Comparison of ENCODE assay signal across 21 mouse cellular contexts in the genomic region with DNA sequence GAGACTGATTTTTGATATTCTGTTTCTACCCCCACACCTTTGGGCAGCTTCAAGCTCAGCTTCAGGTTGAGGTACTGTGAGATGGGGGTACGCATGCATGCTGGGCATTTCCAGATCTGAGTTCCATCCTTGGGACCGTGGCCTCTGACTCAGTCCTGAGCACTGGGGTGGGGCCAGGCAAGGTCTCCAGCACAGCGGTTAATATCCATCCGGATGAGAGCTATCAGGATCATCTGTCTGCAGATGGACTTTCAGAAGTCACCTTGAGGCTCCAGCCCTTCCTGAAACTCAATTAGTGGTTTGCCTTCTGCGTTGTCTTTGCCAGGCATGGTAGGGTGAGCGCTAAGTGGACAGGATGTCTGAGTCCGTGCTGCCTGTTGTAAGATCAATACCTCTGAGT. TPM values are rescaled to one million over a fixed set of nuclear protein-coding genes. Genes with fewer than 3 reads are reported as not detected.
A peak's percentile ranks its signal among the peaks of the same experiment; 100 is the strongest.
DNase-seq lines count a peak whose midpoint lies in the region; ATAC-seq and TF ChIP-seq lines count a peak whose summit lies in the region.
"Had no signal": no experiment of that assay in that cellular context is flagged by ENCODE, and none has a peak within 500 bp of the region (broad histone marks: within the 10 kb centered on the region; RNA-seq: fewer than 3 reads in every experiment).

No protein-coding gene starts in this region.

- no peak overlapping the region for H3K27ac ChIP-seq in liver, postnatal 0 days (ENCODE audit: low read depth)
- no peak overlapping the region for H3K27ac ChIP-seq in forebrain, embryonic 13.5 days
- H3K27ac ChIP-seq: embryonic facial prominence, embryonic 13.5 days; embryonic facial prominence, embryonic 15.5 days had no signal

- H3K4me3 ChIP-seq in liver, postnatal 0 days (ENCODE audit: low read depth, low read length): no peak overlapping the region
- H3K4me3 ChIP-seq in forebrain, embryonic 13.5 days: no peak overlapping the region
- H3K4me3 ChIP-seq: embryonic facial prominence, embryonic 13.5 days; embryonic facial prominence, embryonic 15.5 days had no signal

- H3K9ac ChIP-seq in liver, postnatal 0 days (replicated peaks): no peak overlapping the region
- no peak overlapping the region for H3K9ac ChIP-seq in forebrain, embryonic 13.5 days
- H3K9ac ChIP-seq: embryonic facial prominence, embryonic 13.5 days; embryonic facial prominence, embryonic 15.5 days had no signal

- peak; percentile 59 for DNase-seq in adrenal gland, adult 2 months
- no peak for DNase-seq in adrenal gland, postnatal 4 days (ENCODE audit: low spot score in 2 of 2)
- DNase-seq in MN1 (ENCODE audit: low spot score): peak; percentile 61
- DNase-seq in adrenal gland, postnatal 10 days: peak; percentile 23
- DNase-seq in adrenal gland, postnatal 25 days: peak; percentile 13
- DNase-seq in liver, postnatal 0 days: no peak
- no peak for DNase-seq in embryo, embryonic 9.5 days (ENCODE audit: extremely low spot score)
- DNase-seq: B cell, adult 2 months; cerebellum, adult 11-12 months; cerebellum, adult 2 months; cerebellum, adult 9-10 months; cerebellum, postnatal 10 days; cerebellum, postnatal 25 days had no signal

- no peak overlapping the region for H3K4me2 ChIP-seq in liver, postnatal 0 days (ENCODE audit: low read depth, low read length)
- no peak overlapping the region for H3K4me2 ChIP-seq in forebrain, embryonic 13.5 days
- H3K4me2 ChIP-seq: embryonic facial prominence, embryonic 13.5 days; embryonic facial prominence, embryonic 15.5 days had no signal

- H3K27me3 ChIP-seq in liver, postnatal 0 days (ENCODE audit: insufficient read depth, low read length): no peaks in the 10 kb centered on the region
- H3K27me3 ChIP-seq in forebrain, embryonic 13.5 days: no peaks in the 10 kb centered on the region
- H3K27me3 ChIP-seq: CH12.LX; embryonic facial prominence, embryonic 13.5 days; embryonic facial prominence, embryonic 15.5 days had no signal

- peaks cover 2% of the 10 kb centered on the region; the same call in 1 of the 2 replicates for H3K9me3 ChIP-seq in liver, postnatal 0 days (ENCODE audit: low read length)
- no peaks in the 10 kb centered on the region for H3K9me3 ChIP-seq in forebrain, embryonic 13.5 days (replicated peaks)
- H3K9me3 ChIP-seq: embryonic facial prominence, embryonic 13.5 days; embryonic facial prominence, embryonic 15.5 days had no signal

- ATAC-seq in liver, postnatal 0 days: no peak
- no peak for ATAC-seq in forebrain, embryonic 13.5 days
- ATAC-seq: CD4-positive, CD25-positive, alpha-beta regulatory T cell, adult 4 months; forebrain, embryonic 14.5 days; forebrain, embryonic 16.5 days had no signal

- H3K36me3 ChIP-seq in liver, postnatal 0 days (replicated peaks; ENCODE audit: insufficient read depth, low read length): no peaks in the 10 kb centered on the region
- no peaks in the 10 kb centered on the region for H3K36me3 ChIP-seq in forebrain, embryonic 13.5 days (ENCODE audit: poor library complexity, severe bottlenecking)
- H3K36me3 ChIP-seq: embryonic facial prominence, embryonic 13.5 days; embryonic facial prominence, embryonic 15.5 days; G1E had no signal

- TF ChIP-seq EP300 in liver, postnatal 0 days (IDR thresholded peaks at IDR 0.05; ENCODE audit: low read depth): no peak

- 79% methylated on average over 7 of the region's 7 CpGs for WGBS in liver, postnatal 0 days (ENCODE audit: insufficient replicate concordance)
- WGBS in forebrain, embryonic 13.5 days: 93% methylated on average over 7 of the region's 7 CpGs

- no peaks in the 10 kb centered on the region for H3K4me1 ChIP-seq in liver, postnatal 0 days (ENCODE audit: insufficient read depth)
- no peaks in the 10 kb centered on the region for H3K4me1 ChIP-seq in forebrain, embryonic 13.5 days
- H3K4me1 ChIP-seq: embryonic facial prominence, embryonic 13.5 days; embryonic facial prominence, embryonic 15.5 days had no signal

- no peak for TF ChIP-seq CTCF in liver, postnatal 0 days (IDR thresholded peaks at IDR 0.05; ENCODE audit: low read depth)

RNA-seq across cellular contexts. Expression of gene Rps27rt, which starts 37.6 kb away (rescaled TPM):
- total RNA-seq in adrenal gland, adult 2 months (2021): 10 to 100 TPM; 29.7 to 63.5 TPM
- 2.0 and 2.8 TPM in 2 replicates for polyA plus RNA-seq in adrenal gland, adult 2 months (2012; rRNA removed)
- 100 to 1,000 TPM; 126 to 158 TPM for total RNA-seq in adrenal gland, postnatal 4 days (2021)
- 10 to 100 TPM; 43.0 to 65.9 TPM for total RNA-seq in adrenal gland, postnatal 10 days (2021)
- total RNA-seq in adrenal gland, postnatal 25 days (2021): 41.2 and 182 TPM in 2 replicates
- 300 and 353 TPM in 2 replicates for polyA plus RNA-seq in liver, postnatal 0 days (2015; fragmentation: Nextera tagmentation; extraction: Ambion mirVana)
- polyA plus RNA-seq in forebrain, embryonic 13.5 days (2015; fragmentation: Nextera tagmentation; extraction: Ambion mirVana): 296 and 413 TPM in 2 replicates

RNA-seq across cellular contexts. Expression of gene Osbpl10, which starts 41.8 kb away (rescaled TPM):
- total RNA-seq in adrenal gland, adult 2 months (2021): 1 to 10 TPM; 4.4 to 6.2 TPM
- polyA plus RNA-seq in adrenal gland, adult 2 months (2012; rRNA removed): 2.6 and 3.3 TPM in 2 replicates
- total RNA-seq in adrenal gland, postnatal 4 days (2021): 10 to 100 TPM; 14.9 to 15.5 TPM
- total RNA-seq in adrenal gland, postnatal 10 days (2021): 1 to 10 TPM; 8.1 to 8.5 TPM
- total RNA-seq in adrenal gland, postnatal 25 days (2021): 5.3 and 7.7 TPM in 2 replicates
- polyA plus RNA-seq in liver, postnatal 0 days (2015; fragmentation: Nextera tagmentation; extraction: Ambion mirVana): 0.07 and 0.20 TPM in 2 replicates
- polyA plus RNA-seq in forebrain, embryonic 13.5 days (2015; fragmentation: Nextera tagmentation; extraction: Ambion mirVana): 0.92 and 1.3 TPM in 2 replicates
- total RNA-seq: CH12.LX had no signal
- polyA plus RNA-seq: CD4-positive, CD25-positive, alpha-beta regulatory T cell, adult 4 months; G1E had no signal

Comparison
In these comparisons a context has a peak if more than half of its experiments do, and no peak if none do; other contexts are left out.
1. DNase-seq: peak in adrenal gland, adult 2 months (single experiment), MN1 (single experiment), adrenal gland, postnatal 10 days (single experiment) and adrenal gland, postnatal 25 days (single experiment); none in adrenal gland, postnatal 4 days (0 of 2), liver, postnatal 0 days (single experiment) and embryo, embryonic 9.5 days (single experiment).